Mouse (Mus musculus) heart, embryonic 14.5 days (tissue): ENCODE data around the gene Xpnpep2. TPM values are rescaled to one million over a fixed set of nuclear protein-coding genes. Genes with fewer than 3 reads are reported as not detected.

ENCODE experiments used
- ATAC-seq: fragments of 200-750 bp; cut with Nextera tagmentation; 2 replicates; pipeline ENCODE4 v1.8.0; 2017; ENCODE audit warnings: low read depth, moderate TSS enrichment; ENCODE audit not compliant: insufficient number of reproducible peaks, insufficient read depth, low FRiP score
- H3K27ac ChIP-seq, 2 experiments: fragments of 200-500 bp in 1 of 2; fragments of 300-500 bp in 1 of 2; sonication (generic) in 1 of 2; replicated peaks in 1 of 2; 2 replicates each; pipeline ENCODE4 v1.5.1; 2012 to 2014; ENCODE audit warnings: low read depth in 2 of 2, low read length in 2 of 2, control low read depth in 1 of 2, mild to moderate bottlenecking in 1 of 2, mixed read lengths in 1 of 2; ENCODE audit not compliant: control insufficient read depth in 1 of 2, insufficient read depth in 1 of 2
- H3K27me3 ChIP-seq: fragments of 300-500 bp; sonication (generic); 2 replicates; pipeline ENCODE4 v1.6.1; 2014; ENCODE audit warnings: mild to moderate bottlenecking, low read length, control low read depth; ENCODE audit not compliant: control insufficient read depth, insufficient read depth
- H3K36me3 ChIP-seq: fragments of 300-500 bp; sonication (generic); 2 replicates; pipeline ENCODE4 v1.6.1; 2014; ENCODE audit warnings: mild to moderate bottlenecking, control low read depth, low read length, mixed read lengths; ENCODE audit not compliant: control insufficient read depth, insufficient read depth
- H3K4me1 ChIP-seq, 2 experiments: fragments of 200-500 bp in 1 of 2; fragments of 300-500 bp in 1 of 2; sonication (generic) in 1 of 2; 2 replicates each; pipeline ENCODE4 v1.6.1; 2012 to 2014; ENCODE audit warnings: low read length in 2 of 2, control low read depth in 1 of 2, mixed read lengths in 1 of 2; ENCODE audit not compliant: control insufficient read depth in 2 of 2, insufficient read depth in 2 of 2
- H3K4me2 ChIP-seq: fragments of 300-500 bp; sonication (generic); 2 replicates; pipeline ENCODE4 v1.6.1; 2014; ENCODE audit warnings: mild to moderate bottlenecking, low read length
- H3K4me3 ChIP-seq, 2 experiments: fragments of 200-500 bp in 1 of 2; fragments of 300-500 bp in 1 of 2; sonication (generic) in 1 of 2; 2 replicates each; pipeline ENCODE4 v1.5.1; 2012 to 2014; ENCODE audit warnings: low read length in 2 of 2, mild to moderate bottlenecking in 2 of 2, control low read depth in 1 of 2, low read depth in 1 of 2, moderate library complexity in 1 of 2; ENCODE audit not compliant: control insufficient read depth in 1 of 2, insufficient read depth in 1 of 2
- H3K9ac ChIP-seq: fragments of 300-500 bp; sonication (generic); 2 replicates; pipeline ENCODE4 v1.6.1; 2014; ENCODE audit warnings: mild to moderate bottlenecking, low read length
- H3K9me3 ChIP-seq: fragments of 300-500 bp; sonication (generic); 2 replicates; pipeline ENCODE4 v1.6.1; 2016; ENCODE audit warnings: low read length, control low read depth; ENCODE audit not compliant: control insufficient read depth
- WGBS: fragments of 180-500 bp; shearing (Covaris S2); extraction: QIAGEN DNeasy Blood & Tissue Kit; methylation state at CpG from one replicate; pipeline ENCODE4 v1.1.7; 2014; 5-methylcytosine and 5-hydroxymethylcytosine counted together
- polyA plus RNA-seq: library from polyadenylated mRNA; unstranded; fragments of >200 nt; fragmentation: Nextera tagmentation; extraction: Ambion mirVana; gene quantifications from 2 replicates; pipeline ENCODE4 v1.2.1, GENCODE M21; 2014

The Xpnpep2 gene
- polyA plus RNA-seq, 1 experiment from 2014 or later: 0.72 TPM

GRCm38 (mm10) chrX:48153414-48153813, 44.9 kb downstream of the Xpnpep2 start:
- WGBS: 67% methylated on average over 2 of the region's 2 CpGs
- no peak for ATAC-seq
- no peak overlapping the region for H3K4me2 ChIP-seq
- H3K9ac ChIP-seq: no peak overlapping the region
- H3K4me1 ChIP-seq: peaks cover 5 to 11% of the 10 kb centered on the region in 2 experiments
- H3K27ac ChIP-seq: no peak overlapping the region
- peaks cover 10% of the 10 kb centered on the region; the same call in 1 of the 2 replicates for H3K27me3 ChIP-seq
- H3K4me3 ChIP-seq: no peak overlapping the region
- H3K9me3 ChIP-seq: no peaks in the 10 kb centered on the region
- no peaks in the 10 kb centered on the region for H3K36me3 ChIP-seq

- Histone ChIP-seq H3K36me3 (no peaks in the 10 kb centered on the region), H3K9ac (no peak overlapping the region), H3K4me1 (peaks cover 5 to 11% of the 10 kb centered on the region in 2 experiments), H3K4me3 (no peak overlapping the region), H3K27ac (no peak overlapping the region), H3K9me3 (no peaks in the 10 kb centered on the region), H3K4me2 (no peak overlapping the region), H3K27me3 (peaks cover 10% of the 10 kb centered on the region; the same call in 1 of the 2 replicates)
- 65% methylated on average over 2 of the region's 2 CpGs for WGBS
- no peak for ATAC-seq
Measured at GRCm38 (mm10) chrX:48153949-48154348, 45.4 kb downstream of the Xpnpep2 start.

- H3K27me3 ChIP-seq: peaks cover 10% of the 10 kb centered on the region; the same call in 1 of the 2 replicates
- WGBS: 74% methylated on average over 6 of the region's 6 CpGs
- no peak overlapping the region for H3K9ac ChIP-seq
- no peak overlapping the region for H3K4me3 ChIP-seq
- H3K9me3 ChIP-seq: no peaks in the 10 kb centered on the region
- H3K36me3 ChIP-seq: no peaks in the 10 kb centered on the region
- peaks cover 5 to 11% of the 10 kb centered on the region in 2 experiments for H3K4me1 ChIP-seq
- H3K27ac ChIP-seq: no peak overlapping the region
- no peak for ATAC-seq
- no peak overlapping the region for H3K4me2 ChIP-seq
Measured at GRCm38 (mm10) chrX:48155489-48155888, 47.0 kb downstream of the Xpnpep2 start.

DNA sequence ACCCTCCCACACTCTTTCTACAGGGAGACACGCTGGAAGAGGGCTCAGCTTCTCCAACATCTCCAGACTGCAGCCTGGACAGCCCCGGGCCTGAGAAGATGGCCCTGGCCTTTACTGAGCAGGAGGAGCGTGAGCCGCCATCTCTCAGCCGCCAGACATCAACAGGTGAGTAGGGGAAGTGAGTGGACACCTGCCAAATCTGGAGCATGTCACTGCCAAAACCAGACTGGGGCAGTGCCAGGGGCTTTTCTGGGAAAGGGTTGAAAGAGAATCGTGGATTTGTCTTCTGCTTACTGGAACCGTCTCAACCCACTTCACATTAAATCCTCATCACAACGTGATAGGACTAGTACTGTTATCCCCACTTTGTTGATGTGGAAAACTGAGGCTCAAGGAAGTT, 48.9 kb downstream of the Xpnpep2 start:
- Histone ChIP-seq H3K4me3 (no peak overlapping the region), H3K9me3 (no peaks in the 10 kb centered on the region), H3K27ac (no peak overlapping the region), H3K27me3 (peaks cover 10% of the 10 kb centered on the region; the same call in 1 of the 2 replicates), H3K36me3 (no peaks in the 10 kb centered on the region), H3K4me1 (peaks cover 4% of the 10 kb centered on the region in 2 experiments), H3K9ac (no peak overlapping the region), H3K4me2 (no peak overlapping the region)
- 77% methylated on average over 8 of the region's 8 CpGs for WGBS
- ATAC-seq: no peak

DNA sequence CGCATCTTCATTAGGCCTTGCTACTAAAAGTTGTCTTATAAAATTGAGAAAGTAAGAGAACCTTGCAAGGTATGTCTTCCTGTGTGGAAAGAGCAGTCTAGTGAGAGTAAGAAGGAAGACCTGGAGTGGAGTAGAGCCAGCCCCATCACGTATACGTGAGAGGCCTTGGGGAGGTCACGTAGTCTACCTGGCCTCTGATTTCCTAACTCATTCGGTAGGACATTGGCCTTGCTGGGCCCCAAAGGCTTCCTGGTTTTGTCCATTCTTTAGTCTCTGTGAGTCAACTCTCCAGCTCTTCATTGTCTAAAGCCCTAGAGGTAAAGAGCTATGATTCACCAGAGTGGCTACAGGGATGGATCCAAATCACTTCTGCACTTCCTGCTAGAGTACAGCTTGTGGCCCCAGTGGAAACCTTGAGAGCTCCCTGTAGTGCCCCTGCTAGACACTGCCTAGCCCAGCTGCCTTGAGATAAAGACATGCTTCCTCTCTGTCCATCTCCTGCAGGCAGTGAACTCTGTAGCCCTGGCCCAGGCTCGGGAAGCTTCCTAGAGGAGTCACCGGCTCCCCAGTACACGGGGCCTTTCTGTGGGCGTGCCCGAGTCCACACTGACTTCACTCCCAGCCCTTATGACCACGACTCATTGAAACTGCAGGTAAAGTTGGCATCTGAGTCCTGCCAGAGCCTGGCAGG, 49.8 kb downstream of the Xpnpep2 start:
- Histone ChIP-seq H3K4me1 (no peaks in the 10 kb centered on the region; a peak in 1 of 4 replicates), H3K27ac (no peak overlapping the region), H3K9me3 (no peaks in the 10 kb centered on the region), H3K4me2 (no peak overlapping the region), H3K9ac (no peak overlapping the region), H3K36me3 (no peaks in the 10 kb centered on the region), H3K4me3 (no peak overlapping the region), H3K27me3 (peaks cover 10% of the 10 kb centered on the region; the same call in 1 of the 2 replicates)
- WGBS: 80% methylated on average over 11 of the region's 11 CpGs
- ATAC-seq: no peak

DNA sequence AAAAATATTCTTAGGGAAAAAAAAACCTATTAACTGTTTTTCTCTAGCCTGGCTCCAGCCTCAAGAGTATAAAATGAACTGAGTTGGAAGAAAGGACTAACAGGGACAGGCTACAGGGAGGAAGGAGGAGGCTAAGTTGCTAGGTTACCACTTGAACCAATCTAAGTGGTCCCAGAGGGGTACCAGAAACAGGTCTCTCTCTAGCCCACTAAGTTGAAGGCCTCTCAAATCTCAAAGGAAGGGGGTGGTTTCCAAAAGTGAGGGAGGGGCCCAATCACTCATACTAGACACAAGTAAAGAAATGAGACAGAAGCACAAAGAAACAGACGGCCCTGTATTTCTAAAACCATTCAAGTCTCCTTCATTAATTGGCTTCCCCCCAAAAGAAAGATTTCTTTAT, 61.4 kb downstream of the Xpnpep2 start:
- 68% methylated on average over 1 of the region's 1 CpGs for WGBS
- H3K4me3 ChIP-seq: no peak overlapping the region
- no peaks in the 10 kb centered on the region for H3K4me1 ChIP-seq
- H3K36me3 ChIP-seq: 0 out of 2 replicates have a peak, but pooled peaks cover 7% of the 10 kb centered on the region
- H3K9me3 ChIP-seq: no peaks in the 10 kb centered on the region
- no peak overlapping the region for H3K9ac ChIP-seq
- H3K27ac ChIP-seq: no peak overlapping the region
- no peak overlapping the region for H3K4me2 ChIP-seq
- H3K27me3 ChIP-seq: no peaks in the 10 kb centered on the region
- ATAC-seq: no peak

DNA sequence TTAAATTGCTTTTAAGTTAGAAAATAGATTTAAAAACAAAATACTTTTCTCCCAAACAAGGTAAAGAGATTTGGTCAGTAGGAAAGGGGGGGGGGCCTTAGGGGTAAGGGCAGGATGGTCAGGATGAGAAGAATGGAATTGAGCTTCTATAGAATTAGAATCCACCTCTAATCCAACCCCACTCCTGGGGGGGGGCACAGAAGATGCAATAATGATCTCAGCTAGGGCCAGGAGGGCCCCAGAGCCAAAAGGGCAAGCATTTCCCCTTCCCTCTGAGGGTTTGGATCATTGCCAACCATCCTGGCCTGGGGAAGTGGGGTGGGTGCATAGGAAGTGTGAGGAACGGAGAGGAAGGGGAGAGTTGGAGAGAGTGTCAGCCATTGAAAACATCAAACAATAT, 61.8 kb downstream of the Xpnpep2 start:
- ATAC-seq: no peak
- no peaks in the 10 kb centered on the region for H3K9me3 ChIP-seq
- H3K9ac ChIP-seq: no peak overlapping the region
- H3K4me3 ChIP-seq: no peak overlapping the region
- WGBS: 64% methylated on average over 1 of the region's 1 CpGs
- no peak overlapping the region for H3K27ac ChIP-seq
- no peak overlapping the region for H3K4me2 ChIP-seq
- H3K4me1 ChIP-seq: no peaks in the 10 kb centered on the region
- no peaks in the 10 kb centered on the region for H3K27me3 ChIP-seq
- 0 out of 2 replicates have a peak, but pooled peaks cover 7% of the 10 kb centered on the region for H3K36me3 ChIP-seq

DNA sequence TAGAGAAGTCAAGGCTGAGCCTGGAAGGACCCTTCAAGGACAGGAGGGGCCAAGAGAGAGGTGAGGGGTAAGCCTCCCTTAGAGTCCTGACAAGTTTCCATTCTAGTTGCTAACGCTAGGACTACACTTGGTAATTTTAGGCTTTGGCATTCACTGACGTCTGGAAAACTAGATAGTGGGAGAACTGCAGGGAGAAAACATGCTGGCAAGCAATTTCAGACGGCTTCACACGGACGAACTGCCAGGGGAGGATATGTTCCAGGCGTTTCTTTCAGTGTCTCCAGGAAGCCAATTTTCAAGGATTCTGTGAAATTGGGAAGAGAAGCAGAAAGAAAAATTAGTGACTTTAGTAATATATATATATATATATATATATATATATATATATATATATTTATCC, 73.3 kb downstream of the Xpnpep2 start:
- H3K9ac ChIP-seq: no peak overlapping the region
- no peaks in the 10 kb centered on the region for H3K9me3 ChIP-seq
- 0 out of 2 replicates have a peak, but pooled peaks cover 9% of the 10 kb centered on the region for H3K36me3 ChIP-seq
- H3K4me1 ChIP-seq: no peaks in the 10 kb centered on the region
- no peak for ATAC-seq
- WGBS: 44% methylated on average over 6 of the region's 6 CpGs
- H3K4me2 ChIP-seq: no peak overlapping the region
- no peaks in the 10 kb centered on the region for H3K27me3 ChIP-seq
- H3K4me3 ChIP-seq: no peak overlapping the region
- no peak overlapping the region for H3K27ac ChIP-seq
